Mouse (Mus musculus) thymus, adult 18-20 months (tissue): ENCODE measurements around the gene Pygo2.
"Not testable (repeated sequence)": the region's sequence is repeated elsewhere in the genome, so short reads cannot be mapped to it uniquely, and the experiment has no call there.

Source experiments
- DNase-seq, 2 experiments: peaks; one replicate each; pipeline ENCODE4 v3.0.0; 2022; ENCODE audit warnings: mixed read lengths in 2 of 2

Pygo2 gene

DNA sequence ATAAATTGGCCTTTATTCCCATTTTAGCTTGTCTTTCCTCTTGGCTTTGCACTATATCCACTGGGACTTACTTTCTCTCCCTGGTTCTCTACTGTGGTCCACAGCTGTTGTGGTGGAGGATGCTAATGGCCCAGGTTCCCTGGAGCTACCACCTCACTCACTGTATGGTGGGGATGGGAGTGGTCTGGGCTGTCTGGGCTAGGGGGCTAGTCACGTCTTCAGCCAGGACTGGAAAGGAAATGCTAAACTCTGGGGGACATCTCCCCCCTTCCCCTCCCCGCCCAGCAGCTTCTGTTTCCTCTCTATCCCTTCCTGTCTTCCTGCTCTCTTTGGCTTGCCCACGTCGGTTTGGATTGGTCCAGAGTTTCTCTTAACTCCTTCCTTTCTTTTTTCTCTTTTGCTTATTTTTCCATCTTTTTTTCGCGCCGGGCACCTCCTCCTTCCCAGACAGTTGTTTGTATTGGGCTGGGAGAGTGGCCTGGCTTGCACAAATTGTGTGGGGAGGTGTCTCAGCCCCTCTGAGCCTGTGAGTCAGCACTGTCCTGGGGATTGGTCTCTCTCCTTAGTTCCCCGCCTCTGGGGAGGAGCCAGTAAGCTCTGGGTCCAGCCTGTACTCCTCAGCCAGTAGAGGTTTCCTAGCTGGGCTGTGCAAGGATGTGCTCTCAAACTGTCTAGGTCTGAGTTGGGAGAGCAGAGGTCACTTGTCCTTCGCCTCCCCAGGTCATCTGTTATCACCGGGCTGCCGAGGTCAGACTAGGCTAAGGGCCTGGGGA, 8.8 kb upstream of the Pygo2 start:
- no peak for DNase-seq

DNA sequence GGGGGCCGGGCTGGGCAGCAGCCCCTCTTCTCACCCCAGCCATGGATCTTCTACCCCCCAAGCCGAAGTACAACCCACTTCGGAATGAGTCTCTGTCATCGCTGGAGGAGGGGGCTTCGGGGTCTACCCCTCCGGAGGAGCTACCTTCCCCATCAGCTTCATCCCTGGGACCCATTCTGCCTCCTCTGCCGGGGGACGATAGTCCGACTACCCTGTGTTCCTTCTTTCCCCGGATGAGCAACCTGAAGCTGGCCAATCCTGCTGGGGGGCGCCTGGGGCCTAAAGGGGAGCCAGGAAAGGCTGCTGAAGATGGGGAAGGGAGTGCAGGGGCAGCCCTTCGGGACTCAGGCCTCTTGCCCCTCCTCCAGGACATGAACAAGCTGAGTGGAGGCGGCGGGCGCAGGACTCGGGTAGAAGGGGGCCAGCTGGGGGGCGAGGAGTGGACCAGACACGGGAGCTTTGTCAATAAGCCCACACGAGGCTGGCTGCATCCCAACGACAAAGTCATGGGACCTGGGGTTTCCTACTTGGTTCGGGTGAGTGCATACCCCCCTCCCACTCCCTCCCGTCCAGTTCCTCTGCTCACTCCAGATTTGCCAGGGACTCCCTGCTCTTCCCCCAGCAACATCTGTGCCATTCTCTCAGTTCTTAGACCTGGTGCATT, 8.1 kb upstream of the Pygo2 start:
- no peak for DNase-seq

DNA sequence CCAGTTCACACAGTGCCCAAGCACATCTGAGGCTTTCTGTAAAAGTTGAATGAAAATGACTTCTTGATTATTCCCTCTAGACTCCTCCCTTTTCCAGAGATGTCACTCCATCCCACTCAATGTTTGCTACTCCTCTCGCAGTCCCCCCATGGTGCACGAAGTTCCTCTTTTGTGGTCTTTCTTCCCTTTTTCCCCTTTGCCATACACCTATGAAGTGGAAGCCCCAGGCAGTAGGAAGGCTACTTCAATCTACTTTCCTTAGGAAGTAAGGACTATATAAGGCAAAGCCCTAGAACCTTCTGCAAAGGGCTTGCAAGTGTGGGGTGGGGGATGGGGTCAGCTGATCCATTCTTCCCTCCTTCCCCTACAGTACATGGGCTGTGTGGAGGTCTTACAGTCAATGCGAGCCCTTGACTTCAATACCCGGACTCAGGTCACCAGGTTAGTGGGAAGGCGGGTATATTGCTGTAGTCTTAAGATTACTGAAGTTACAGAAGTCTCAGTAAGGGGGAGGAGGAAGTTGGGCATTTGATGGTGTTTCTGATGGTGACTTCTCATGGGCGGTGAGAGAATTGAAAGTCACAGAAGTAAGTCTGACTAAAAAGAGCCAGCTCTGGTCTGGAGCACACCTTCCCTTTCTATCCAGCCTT, 7.3 kb upstream of the Pygo2 start:
- DNase-seq: no peak

DNA sequence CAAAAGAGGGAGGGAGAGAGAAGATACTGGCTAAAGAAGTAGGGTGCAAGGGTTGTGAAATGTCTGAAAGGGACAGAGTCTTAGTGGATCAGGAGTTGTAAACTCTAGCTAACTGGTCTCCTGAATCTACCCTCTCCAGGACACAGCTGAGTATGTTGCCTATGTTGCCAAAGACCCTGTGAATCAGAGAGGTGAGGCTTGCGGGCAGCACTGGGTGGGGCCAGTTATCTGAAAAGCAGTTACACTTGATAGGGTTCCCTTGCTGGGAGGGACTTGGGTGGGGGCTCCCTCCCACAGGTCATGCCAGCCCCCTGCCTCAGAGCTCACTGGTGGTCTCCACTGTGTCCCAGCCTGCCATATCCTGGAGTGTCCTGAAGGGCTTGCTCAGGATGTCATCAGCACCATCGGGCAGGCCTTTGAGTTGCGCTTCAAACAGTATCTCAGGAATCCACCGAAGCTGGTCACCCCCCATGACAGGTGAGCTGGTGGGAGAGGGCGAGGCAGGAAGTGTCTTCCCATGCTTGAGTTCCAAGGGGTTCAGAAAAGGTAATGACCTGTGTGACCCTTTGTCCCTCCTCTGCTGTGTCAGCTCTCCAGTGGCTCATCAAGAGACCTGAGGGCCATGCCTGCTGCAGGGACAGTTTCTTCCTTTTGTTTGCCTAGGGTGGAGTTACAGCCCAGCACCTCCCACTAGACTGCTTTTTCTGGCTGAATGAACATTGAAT, 5.4 kb upstream of the Pygo2 start:
- no peak for DNase-seq

DNA sequence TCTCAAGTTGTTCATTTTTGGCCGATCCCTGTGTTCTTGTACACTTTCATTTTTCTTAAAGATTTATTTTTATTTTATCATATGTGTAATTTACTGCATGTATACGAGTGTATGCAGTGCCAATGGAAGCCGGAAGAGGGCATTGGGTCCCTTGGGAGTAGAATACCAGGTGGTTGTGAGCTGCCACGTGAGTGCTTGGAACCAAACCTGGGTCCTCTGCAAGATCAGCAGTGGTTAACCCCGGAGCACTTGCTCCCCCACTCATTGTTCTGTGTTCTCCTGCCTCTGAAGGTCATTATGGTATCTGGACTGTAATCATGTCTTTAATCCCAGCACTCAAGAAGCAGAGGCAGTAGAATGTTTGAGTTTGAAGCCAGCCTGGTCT, 4.9 kb upstream of the Pygo2 start:
- no peak for DNase-seq

DNA sequence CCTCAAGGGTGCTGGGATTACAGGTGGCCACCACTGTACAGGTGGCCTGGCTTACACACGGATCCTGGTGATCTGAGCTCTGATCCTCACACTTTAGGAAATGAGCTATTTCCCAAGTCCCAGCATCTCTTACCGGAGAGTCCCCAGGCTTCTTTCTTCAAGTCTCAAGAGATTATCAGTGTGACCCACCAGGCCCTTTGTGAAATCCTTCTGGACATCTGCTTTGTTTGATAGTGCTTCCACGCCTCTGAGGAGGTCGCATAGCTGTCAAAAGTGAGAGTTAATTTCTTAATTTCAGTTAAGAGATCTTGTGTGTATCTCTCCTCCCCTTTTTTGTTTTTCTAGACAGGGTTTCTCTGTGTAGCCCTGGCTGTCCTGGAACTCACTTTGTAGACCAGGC, 4.1 kb upstream of the Pygo2 start:
- no peak for DNase-seq

DNA sequence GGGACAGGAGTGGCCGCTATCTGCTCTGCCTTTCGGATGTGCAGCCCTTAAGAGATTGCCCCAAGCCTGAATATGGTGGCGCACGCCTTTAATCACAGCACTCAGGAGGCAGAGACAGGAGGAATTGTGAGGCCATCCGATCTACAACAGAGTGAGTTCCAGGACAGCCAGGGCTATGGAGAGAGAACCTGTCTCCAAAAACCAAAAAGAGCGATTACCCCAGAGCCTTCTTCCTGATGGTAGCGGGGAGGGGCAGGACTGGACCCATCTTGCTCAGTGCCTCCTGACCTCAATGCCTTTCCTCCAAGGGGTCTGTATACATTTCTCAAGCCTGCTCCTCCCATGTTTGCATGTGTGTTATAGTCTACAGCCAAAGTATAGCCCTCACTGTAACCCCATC, 993 bp upstream of the Pygo2 start:
- not testable (repeated sequence) for DNase-seq

DNA sequence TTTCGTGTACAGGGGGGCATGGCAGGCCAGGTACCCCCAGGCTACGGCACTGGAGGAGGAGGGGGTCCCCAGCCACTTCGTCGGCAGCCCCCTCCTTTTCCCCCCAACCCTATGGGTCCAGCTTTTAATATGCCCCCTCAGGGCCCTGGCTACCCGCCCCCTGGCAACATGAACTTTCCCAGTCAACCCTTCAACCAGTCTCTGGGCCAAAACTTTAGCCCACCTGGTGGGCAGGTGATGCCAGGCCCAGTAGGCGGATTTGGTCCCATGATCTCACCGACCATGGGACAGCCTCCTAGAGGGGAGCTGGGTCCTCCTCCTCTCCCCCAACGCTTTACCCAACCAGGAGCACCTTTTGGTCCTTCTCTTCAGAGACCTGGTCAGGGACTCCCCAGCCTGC, 2.6 kb downstream of the Pygo2 start:
- DNase-seq: no peak

DNA sequence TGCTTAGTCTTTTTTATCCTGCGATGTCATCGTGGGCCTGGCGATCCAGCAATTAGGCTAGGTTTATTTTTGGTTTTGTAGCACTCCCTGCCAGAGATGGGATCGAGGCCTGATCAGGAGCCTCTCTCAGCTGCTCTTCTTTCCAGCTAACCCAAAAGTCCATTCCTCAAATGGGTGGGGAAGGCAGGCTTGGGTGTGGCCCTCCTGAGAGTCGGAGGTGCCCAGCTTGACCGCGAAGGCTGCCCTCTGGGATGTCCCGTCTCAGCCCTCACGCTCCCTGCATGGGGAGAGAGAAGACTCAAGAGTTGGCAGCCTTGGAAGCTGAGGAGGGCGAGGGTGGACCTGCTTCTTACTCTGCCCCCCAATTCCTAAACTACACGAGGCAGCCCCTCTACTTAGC, 4.5 kb downstream of the Pygo2 start:
- DNase-seq: no peak

DNA sequence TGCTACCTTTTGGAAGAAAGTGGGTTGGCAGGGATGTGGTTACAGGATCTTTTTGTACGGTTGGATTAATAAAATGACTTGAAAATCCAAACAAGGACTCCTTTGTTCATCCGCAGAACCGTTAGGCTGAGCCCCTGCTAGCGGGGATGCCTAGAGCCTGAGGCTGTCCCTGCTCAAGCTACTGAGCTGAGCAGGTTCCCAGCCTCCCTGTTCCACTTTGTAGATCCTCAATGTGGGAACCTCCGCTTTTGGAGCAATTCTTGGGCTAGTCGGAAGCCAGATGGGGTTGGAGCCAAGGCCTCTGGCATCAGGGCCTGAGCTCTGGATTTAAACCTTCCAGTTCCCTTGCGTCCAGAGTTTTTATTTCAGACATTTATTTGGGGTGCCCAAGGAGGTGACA, 5.0 kb downstream of the Pygo2 start:
- DNase-seq: no peak

DNA sequence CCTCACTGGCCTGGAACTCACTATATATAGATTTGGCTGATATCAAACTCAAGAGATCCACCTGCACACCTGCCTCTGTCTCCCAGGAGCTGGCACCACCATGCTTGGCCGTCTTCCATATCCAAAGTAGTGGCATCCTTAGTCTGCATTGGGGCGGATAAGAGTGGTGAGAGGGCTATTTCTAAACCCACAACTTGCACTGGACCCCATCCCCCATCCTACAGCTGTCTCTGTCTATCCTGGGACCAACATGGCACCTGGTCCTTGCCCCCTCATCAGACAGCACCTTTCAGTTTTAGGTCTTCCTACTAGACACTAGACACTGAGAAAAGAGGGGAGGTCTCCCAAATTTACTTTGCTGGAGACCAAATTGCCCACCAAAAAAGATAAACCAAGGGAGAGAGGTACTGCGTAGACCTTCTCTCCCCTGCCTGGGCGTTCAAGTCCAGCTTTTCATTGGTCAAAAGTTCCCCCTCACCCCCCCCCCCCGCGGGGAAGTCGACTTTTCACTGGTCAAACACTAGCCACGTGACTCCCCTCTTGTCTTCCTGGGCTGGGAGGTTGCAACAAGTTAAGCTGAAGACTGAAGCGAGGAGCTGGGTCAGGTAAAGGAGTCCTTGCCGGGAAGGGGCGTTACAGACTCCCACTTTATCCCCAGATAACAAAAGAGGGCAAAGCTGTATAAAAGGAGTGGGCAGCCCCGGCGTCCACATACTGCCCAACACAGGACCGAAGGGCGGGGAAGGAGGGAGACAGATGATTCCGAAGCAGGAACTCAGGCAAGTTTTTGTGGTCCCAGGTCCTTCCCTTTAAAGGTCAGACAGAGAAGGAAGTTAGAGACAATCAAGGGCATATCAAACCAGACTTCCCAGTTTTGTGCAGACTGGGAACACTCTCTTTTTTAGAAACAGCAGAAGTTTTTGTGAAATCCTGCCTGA, 6.4 kb downstream of the Pygo2 start, which contains the start of gene Pbxip1:
Pbxip1 (plus strand) TSS at position 531 of the 938 bp plus-strand sequence.
- DNase-seq: peak in 1 of 2 experiments; percentile 65

DNA sequence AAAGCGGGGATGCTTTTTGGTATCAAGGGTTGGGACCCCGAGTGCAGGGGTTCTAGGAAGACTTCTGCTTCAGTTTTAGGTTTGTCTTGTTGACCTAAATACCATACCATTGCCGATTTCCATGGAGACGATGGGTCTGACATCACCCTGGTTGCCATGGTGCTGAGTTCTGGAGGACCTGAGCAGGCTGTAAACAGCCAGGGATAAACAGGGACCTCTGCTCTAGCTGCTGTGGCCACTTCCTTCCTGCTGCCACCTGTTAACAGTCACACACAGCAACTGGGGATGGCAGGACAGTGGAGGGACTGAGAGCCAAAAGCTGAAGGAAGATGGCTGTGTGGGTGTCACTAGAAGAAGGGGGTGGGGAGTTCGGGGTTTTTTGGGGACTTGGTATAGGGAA, 7.3 kb downstream of the Pygo2 start:
- DNase-seq: peak in 1 of 2 experiments; percentile 48

DNA sequence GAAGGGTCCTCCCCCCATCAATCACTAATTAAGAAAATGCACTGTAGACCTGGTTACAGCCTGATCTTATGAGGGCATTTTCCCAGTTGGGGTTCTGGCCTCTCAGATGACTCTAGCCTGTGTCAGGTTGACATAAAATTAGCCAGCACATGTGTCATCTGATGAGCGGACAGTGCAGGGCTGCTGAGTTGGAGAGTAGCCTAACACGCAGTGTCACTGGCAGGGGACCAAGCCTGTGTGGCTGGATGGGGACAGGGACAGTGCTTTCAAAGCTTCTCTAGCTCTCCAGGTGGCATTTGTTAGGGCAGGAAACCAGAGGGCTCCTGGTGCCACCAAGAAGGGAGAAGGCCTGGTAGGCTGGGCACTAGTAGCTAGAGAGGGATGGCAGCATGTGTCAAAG, 10.7 kb downstream of the Pygo2 start:
- DNase-seq: no peak

DNA sequence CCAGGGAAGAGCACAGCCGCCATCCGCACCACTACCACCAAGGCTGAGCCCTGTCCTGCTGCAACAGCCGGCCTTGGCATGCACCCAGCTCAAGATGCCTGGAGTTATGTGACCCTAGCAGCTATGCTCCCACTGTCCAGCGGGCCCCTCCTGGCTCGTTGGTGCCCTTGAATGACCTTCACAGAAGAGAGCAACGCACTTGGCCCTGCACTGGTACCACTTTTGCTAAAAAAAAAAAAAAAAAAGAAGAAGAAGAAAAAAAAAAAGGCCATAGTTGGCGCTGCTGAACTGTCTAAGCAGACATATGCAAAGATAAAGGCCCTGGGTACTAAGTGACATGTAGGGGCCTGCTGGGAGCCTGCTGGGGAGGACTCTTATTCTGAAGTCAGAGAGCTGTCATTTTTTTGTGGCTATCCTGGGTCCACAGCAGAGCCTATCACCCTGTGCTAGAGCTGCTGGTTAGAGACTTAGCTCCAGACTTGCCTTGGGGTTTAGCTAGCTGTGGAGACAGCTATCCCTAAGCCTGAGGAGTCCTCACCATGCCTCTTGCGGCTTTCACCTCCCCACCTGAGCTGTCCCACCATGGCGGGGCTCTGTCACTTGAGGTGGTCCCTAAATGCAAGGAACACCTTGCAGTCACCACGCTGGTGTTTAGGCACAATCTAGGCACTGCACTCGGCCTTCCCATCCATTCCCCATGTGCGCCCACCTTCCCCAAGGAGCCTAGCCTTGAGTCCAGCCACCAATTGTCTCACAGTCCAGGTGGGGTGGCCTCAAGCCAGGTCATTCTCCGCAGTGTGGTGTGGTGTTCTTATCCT, 18.9 kb downstream of the Pygo2 start:
- no peak for DNase-seq

DNA sequence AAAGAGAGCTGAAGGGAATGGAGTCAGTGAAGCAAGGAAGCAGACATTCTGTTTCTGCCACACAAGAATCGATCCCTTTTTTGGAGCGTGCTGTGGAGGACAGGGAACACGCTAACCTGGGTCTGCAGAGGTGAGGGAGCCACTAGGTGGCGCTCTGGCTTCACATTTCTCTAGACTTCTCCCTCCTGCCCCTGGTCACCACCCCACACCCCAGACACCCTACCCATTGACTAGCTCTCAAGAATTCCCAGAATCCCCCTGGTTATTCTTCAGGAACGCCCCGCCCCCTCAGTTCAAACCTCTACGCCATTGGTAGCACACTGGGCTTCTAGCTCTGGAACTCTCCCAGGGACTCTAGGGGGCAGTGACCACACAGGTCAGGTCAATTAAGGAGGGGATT, 19.5 kb downstream of the Pygo2 start:
- peak in 1 of 2 experiments; percentile 54 for DNase-seq

DNA sequence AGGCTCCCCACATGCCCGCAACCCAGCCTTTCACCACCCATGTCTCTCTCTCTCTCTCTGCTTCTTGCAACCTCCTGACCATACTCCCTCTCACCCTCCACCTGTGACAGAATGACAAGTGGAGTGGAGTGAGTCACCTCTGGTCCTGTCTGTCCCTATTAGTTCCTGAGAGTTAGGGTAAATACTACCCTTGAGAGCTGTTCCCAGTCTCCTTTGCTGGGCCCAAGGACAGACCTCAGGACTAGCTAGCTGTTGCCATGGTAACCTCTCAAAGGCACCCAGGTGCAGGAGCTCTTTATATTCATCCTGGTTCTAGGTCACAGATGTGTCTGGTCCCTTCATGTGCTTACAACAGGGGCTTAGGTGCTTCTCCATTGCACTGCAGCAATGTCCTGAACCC, 21.9 kb downstream of the Pygo2 start:
- peak in 1 of 2 experiments; percentile 62 for DNase-seq

DNA sequence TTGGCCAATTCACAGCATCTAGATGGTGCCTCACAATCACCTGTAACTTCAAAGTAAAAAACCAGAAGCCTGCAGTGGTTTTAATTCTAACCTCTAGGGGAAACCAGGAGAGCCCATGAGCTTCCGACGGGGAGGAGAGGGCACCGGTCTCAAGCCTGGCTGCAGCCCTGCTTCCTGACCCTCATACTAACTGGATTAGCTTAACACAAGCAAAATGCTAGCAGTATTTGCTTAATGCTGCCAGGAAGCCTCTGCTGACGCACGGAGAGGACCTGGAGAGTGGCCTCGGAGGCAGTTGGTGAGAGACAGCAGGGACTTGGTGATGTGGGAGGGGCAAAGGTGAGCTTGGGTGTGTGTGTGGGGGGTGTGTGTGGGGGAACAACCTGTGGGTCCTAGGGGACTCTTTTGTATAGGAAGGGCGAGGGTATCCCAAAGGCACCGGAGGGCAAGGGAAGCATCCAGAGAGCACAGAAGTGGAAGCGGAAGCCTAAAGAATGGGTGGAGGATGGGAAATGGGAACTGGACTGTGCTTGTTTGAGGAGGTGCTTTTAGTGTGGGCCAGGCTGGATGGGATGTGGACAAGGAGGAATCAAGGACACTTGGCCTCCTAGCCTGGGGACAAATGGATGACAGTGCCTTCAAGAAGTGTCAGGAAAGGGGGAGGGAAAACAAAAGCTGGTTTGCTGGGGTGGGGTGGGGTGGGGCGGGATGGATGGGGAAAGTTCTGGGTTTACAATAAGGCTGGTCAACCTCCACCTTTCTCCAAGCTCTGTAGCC, 24.6 kb downstream of the Pygo2 start, which contains the start of gene Pmvk:
Pmvk (plus strand) TSS at position 141 of the 777 bp plus-strand sequence.
- DNase-seq: no peak

DNA sequence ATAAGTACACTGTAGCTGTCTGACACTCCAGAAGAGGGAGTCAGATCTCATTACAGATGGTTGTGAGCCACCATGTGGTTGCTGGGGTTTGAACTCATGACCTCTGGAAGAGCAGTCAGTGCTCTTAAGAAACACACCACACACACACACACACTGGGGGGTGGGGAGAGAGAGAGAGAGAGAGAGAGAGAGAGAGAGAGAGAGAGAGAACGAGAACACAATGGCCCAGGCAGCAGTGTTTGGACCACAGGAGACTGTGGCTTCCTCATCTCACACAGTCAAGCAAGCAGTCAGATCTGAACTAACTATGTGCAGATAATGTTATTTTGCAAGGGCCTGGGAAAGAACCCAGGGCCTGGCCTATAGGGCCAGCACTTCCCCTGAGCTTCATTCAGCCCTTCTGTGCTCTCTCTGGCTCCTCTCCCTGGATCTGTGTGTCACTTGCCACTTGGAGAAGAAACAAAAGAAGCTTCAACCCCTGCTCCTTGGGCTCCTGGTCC, 25.8 kb downstream of the Pygo2 start:
- no peak for DNase-seq

DNA sequence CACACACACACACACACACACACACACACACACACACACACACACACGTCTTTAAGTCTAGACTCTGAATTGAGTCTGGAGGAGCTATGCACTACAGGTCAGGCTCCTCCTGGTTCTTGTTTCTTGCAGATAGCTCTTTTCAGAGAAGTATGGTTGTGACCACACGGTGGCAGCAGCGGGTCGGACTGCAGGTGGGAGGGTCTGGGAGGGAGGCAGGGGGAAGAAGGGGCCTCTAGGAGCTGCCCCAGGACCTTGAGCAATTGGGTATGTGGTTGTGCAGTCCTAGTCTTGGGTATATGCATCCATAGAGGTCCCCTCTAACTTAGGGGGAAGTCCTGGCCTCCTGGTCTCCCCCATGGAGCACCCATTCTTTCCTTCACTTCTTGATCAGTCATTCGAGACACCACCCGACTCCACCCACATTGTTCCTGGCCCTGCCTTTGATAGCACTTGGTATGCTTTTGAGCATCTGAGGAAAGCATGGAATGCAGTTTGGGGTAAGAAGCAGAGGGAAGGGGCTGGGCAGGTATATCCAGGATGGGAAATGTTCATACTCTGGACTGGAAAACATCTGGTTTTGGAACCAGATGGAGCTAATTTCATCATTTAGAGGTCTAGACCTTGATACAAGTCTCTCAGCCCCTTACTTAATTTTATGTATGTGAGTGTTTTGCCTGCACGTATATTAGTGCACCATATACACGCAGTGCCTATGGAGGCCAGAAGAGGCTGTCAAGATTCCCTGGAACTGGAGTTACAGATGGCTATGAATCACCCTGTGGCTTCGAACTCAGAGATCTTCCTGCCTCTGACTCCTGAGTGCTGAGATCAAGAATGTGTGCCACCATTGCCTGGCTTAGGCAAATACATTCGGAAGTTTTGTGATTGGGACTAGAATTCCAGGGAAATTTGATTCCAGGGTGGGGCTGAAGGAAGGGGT, 27.0 kb downstream of the Pygo2 start:
- peak; percentile 51 to 56 for DNase-seq
